Mouse (Mus musculus): ENCODE measurements at regions not wholly inside any gene's neighbourhood (a gene's known extent, or its start where the extent isn't known, plus 50 kb on each side); places are given as distances from the start of the nearest gene placed in this dataset.

- H3K36me3 ChIP-seq: no peaks in the 10 kb centered on the region
- H3K4me1 ChIP-seq: no peaks in the 10 kb centered on the region
- H3K27me3 ChIP-seq: no peaks in the 10 kb centered on the region
- no peak overlapping the region for H3K9ac ChIP-seq
- no peak overlapping the region for H3K4me2 ChIP-seq (replicated peaks)
- no peak for ATAC-seq (ENCODE audit: low FRiP score)
- 53% methylated on average over 2 of the region's 2 CpGs for WGBS
- no peak overlapping the region for H3K27ac ChIP-seq
- H3K4me3 ChIP-seq: no peak overlapping the region
- H3K9me3 ChIP-seq (replicated peaks): no peaks in the 10 kb centered on the region
These were observed 65.7 kb upstream of the Il6 start for GRCm38 (mm10) chr5:29947225-29947624.

GRCm38 (mm10) chr5:29948161-29948560, 64.8 kb upstream of the Il6 start:
- no peak for ATAC-seq (ENCODE audit: low FRiP score)
- WGBS: 80% methylated on average over 3 of the region's 3 CpGs

DNA sequence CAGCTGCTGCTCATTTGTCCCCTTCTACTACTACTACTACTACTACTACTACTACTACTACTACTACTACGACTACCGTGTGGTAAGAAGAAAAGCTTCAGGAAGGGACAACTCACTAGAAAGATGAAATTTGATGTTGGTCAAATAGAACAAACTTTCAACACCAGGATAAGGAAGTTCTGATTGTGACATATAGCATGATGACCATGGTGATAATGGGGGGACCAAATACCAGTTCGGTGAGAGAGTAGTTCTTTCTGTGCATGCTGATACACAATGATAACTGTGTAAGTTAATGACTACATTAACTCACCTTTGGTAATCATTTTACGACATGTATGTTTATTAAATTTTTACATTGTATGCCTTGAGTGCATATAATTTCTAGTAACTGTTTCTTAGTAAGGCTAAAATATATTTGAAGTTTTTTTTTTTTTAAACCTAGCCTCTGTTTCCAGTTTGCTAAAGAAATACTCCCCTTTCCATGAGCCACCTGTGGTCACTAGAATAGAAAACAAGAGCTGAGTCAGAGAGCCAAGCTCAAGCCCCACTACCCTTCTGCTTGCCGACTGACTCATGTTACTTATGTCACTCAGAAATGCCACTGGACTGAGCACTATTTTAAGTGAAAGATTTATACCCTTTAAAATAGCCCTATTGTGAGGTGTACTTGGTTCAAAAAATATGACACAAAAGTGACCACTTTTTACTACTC, 62.3 kb upstream of the Il6 start:
- H3K27ac ChIP-seq: no peak overlapping the region

More at GRCm38 (mm10) chr5:29948161-29948560, 64.8 kb upstream of the Il6 start:
- Histone ChIP-seq H3K27ac (no peak overlapping the region), H3K4me2 (replicated peaks) (no peak overlapping the region), H3K9ac (no peak overlapping the region), H3K27me3 (no peaks in the 10 kb centered on the region), H3K9me3 (replicated peaks) (no peaks in the 10 kb centered on the region), H3K4me1 (no peaks in the 10 kb centered on the region), H3K36me3 (no peaks in the 10 kb centered on the region), H3K4me3 (no peak overlapping the region)

DNA sequence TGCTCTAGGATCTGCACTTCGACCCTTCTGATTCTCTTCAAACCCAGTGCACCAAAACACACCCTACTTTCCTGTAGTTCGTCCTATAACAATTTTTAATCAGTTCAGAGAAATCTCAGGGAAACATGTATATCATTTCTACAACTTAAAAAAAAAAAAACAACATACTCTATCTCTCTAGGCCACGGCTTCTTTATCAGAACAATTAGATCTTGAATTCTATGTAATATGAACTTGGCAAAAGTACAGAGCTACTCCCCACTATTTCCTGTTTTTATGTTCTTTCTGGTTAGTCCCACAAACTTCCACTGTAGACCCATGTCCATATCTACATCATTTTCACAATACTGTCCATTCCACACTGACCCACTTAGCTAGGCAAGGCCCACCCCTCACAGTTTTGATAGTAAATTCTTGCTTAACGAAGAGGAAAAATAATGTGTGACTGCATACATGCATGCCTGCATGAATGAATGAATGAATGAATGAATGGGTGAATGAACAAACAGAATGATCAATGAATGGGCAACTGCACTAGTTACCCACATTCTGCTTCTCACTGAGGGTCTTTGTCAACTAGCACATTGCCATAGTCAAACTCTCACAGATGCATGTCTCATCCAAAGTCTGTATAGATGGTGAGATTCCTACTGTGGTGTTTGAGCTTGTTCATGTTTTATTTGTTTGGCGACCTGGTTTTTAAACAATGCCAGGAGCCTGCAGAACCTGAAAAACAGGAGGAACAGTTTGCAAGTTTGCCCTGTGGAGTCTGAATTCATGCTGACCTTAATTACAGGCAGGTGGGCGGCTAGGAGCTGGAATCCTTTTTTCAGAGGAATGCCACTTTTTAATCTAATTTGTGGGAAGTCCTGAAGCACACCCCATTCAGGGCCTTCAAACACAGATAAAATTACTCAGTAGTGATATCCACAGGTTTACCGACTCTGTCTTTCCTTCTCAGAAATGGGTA, 61.2 kb upstream of the Il6 start:
- Histone ChIP-seq H3K9ac (no peak overlapping the region), H3K27me3 (no peaks in the 10 kb centered on the region), H3K27ac (no peak overlapping the region), H3K4me1 (no peaks in the 10 kb centered on the region), H3K4me2 (replicated peaks) (no peak overlapping the region), H3K4me3 (no peak overlapping the region), H3K36me3 (no peaks in the 10 kb centered on the region), H3K9me3 (replicated peaks) (no peaks in the 10 kb centered on the region)
- ATAC-seq (ENCODE audit: low FRiP score): no peak
- WGBS: 78% methylated on average over 7 of the region's 7 CpGs

More for the DNA sequence above, 62.3 kb upstream of the Il6 start:
- H3K4me1 ChIP-seq: no peaks in the 10 kb centered on the region
- no peaks in the 10 kb centered on the region for H3K36me3 ChIP-seq
- no peak overlapping the region for H3K4me3 ChIP-seq
- no peaks in the 10 kb centered on the region for H3K27me3 ChIP-seq
- no peaks in the 10 kb centered on the region for H3K9me3 ChIP-seq (replicated peaks)
- ATAC-seq (ENCODE audit: low FRiP score): no peak
- H3K4me2 ChIP-seq (replicated peaks): no peak overlapping the region
- no peak overlapping the region for H3K9ac ChIP-seq
- WGBS: 87% methylated on average over 5 of the region's 5 CpGs
